Mouse (Mus musculus) gastrocnemius, postnatal 10 days (tissue): ENCODE results near the gene Pds5b. TPM values are rescaled to one million over a fixed set of nuclear protein-coding genes. Genes with fewer than 3 reads are reported as not detected.
"Not testable (repeated sequence)": the region's sequence is repeated elsewhere in the genome, so short reads cannot be mapped to it uniquely, and the experiment has no call there.

ENCODE experiments used
- DNase-seq: peaks from one replicate; pipeline ENCODE4 v3.0.0; 2021; ENCODE audit warnings: mixed read lengths
- total RNA-seq, 2 experiments: library from RNA; stranded (reverse); gene quantifications; 2 replicates each; pipeline ENCODE4 v1.2.3; 2021

The Pds5b gene
- total RNA-seq, 2 experiments from 2014 or later = 23.6 to 31.9 TPM

DNA sequence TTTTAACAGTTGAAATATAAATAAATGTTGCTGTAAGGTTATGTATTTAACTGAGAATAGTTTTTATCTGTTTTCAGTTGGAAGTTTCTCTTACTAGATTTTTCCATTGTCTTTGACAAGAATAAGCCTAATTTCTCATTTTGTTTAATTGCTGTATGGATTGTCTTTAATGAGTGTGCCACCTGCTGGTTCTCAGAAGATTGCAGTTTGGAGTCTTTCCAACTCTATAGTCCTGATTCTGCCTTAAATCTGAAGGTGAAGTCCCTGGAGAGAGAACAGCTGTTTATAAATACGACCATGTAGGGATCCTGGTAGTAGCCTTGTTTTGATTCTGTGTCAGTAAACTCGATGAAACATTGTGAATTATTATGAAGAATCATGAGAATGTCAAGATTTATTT, 29.2 kb downstream of the Pds5b start:
- DNase-seq = no peak

DNA sequence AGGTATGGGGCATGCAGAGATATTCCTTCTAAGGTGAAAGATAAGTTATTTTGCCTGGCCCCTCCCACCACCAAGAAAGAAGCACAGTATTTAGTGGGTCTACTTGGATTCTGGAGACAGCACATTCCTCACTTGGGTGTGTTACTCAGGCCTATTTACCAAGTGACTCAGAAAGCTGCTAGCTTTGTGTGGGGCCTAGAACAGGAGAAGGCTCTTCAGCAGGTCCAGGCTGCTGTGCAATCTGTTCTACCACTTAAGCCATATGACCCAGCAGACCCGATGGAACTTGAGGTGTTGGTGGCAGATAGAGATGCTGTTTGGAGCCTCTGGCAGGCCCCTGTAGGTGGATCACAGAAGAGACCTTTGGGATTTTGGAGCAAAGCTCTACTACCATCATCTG, 33.1 kb downstream of the Pds5b start:
- DNase-seq = not testable (repeated sequence)

DNA sequence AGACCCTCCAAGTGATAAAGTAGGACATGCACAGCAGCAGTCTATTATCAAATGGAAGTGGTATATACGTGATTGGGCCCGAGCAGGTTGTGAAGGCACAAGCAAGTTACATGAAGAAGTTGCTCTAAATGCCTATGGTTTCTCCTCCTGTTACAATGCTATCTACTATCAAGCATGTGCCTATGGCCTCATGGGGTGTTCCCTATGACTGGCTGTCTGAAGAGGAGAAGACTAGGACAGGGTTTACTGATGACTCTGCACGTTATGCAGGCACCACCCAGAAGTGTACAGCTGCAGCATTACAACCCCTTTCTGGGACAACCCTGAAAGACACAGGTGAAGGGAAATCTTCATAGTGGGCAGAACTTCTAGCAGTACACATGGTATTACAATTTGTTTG, 33.6 kb downstream of the Pds5b start:
- not testable (repeated sequence) for DNase-seq

DNA sequence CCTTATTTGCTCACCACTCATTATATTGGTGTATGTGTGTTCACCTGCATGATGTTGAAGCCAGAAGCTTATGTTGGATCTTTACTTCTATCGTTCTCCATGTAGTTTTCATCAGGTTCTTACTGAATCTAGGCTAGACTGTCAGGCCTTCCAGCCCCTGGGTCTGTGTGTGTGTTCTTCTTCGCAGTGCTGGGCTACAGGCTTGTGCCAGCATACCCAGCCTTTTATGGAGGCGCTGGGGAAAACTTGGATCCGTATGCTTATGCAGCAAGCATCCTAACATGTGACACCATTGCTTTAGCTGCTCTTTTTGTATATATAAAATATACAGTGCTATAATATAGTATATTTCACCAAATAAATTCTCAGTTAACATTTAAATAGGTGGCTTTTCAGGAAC, 38.0 kb downstream of the Pds5b start:
- no peak for DNase-seq

DNA sequence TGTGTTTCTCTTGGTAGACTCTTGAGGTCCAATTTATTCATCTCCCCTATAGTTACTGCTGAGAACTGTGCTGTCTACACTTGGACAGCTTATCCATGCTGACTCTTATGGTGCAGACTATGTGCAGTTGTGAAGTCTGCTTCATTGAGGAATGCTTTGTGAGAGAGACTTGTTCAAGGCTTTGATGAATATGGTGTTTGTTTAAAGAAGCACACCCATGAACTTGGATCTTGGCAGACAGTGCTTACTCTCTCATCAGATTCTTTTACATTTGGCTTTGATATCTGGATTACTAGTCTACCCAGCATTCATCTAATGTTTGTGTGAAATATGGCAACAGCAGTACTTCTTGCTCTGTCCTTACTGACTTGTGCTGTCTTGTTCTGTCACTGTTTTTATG, 39.9 kb downstream of the Pds5b start:
- no peak for DNase-seq

DNA sequence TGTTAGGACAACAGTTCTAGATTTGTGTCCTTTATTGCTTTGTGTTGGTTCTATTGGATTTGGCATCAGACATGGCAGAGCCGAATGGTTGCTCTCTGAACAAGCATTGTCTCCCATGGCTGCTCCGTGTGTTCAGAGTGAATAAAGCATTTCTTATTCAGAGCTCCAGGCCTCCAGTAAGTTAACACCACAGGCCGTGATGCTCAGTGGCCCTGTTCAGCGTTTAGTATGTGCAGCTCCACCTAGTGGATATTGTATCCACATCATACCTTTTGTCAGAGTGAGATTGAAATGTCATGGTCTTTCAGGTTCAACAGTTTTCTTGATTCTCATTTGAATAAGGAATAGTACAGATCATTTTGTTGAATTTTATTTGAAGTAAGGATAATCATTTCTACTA, 44.2 kb downstream of the Pds5b start:
- no peak for DNase-seq

DNA sequence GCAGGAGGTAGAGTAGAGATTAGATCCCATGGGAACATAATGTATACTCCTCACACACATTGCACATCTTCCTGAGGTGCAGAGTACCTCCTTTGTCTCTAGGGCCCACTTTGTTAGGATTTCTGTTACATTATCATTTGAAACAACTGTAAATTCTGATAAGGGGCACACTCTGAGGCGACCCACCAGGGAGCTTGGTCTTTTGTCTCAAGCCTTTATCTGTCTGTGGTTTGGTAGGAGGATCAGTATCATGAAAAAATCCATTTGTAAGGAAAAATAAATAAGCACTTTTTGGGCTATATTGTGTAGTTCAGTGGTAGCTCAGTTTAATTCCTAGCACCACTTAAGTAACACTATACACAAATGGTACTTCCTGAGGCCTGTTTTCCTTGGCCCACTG, 51.1 kb downstream of the Pds5b start:
- no peak for DNase-seq

DNA sequence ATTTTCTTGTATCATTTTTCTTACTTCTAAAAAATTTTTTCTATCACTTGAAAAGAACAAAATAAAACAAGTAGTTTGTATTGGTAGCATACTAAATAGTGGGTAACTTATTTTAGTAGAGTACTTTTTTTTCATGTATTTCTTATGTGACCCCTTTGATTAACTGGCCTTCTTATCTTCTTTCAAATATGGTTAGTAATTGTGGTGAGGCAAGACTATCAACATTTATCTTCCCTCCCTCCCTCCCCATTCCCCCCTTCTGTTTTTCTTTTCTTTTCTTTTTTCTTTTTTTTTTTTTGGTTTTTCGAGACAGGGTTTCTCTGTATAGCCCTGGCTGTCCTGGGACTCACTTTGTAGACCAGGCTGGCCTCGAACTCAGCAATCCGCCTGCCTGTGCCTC, 63.5 kb downstream of the Pds5b start:
- DNase-seq = not testable (repeated sequence)

DNA sequence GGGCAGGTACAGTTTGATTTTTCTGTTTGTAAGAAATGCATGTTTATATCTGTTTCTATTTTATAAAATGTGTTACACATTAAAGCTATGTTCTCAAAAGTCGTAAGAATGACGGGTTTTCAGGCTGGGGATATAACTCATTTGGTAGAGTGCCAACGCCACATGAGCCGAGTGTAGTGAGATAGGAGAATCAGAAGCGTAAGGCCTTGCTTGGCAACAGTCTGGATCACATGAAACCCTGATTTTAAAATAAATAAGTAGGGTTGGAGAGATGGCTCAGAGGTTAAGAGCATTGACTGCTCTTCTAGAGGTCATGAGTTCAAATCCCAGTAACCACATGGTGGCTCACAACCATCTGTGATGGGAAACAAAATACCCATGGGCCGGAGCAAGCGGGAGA, 65.8 kb downstream of the Pds5b start:
- no peak for DNase-seq

DNA sequence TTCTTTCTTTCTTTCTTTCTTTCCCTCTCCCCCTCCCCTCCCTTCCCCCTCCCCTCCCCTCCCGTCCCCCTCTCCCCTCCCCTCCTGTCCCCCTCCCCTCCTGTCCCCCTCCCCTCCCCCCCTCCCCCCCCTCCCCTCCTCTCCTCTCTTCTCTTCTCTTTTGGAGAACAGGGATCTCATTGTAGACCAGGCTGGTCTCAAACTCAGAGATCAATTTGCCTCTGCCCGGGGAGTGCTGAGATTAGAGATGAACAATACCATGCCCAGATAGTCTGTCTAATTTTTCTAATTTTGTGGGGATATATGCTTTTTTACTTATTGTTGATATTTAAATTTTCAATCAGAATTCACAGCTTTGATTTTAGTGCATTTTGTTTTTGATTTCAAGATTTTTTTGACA, 67.1 kb downstream of the Pds5b start:
- DNase-seq = no peak

DNA sequence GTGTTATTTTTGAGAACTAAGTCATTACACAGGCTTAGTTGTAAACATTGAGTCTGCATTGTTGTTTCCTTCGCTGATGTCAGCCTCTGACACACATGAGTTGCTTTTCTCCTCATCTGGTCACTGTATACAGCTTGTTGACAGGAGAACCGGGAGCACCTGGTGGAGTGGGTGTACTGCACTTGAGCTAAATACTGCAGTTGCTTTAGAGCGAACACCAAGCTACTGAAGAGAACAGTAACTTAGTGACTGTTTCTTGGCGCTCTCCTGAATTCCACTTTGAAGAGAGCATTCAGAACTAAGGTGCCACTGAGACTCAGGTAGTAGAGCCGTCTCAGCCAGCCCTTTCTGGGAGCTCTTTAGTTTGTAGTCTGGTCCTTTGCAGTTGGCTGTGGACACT, 83.1 kb downstream of the Pds5b start:
- DNase-seq = no peak

DNA sequence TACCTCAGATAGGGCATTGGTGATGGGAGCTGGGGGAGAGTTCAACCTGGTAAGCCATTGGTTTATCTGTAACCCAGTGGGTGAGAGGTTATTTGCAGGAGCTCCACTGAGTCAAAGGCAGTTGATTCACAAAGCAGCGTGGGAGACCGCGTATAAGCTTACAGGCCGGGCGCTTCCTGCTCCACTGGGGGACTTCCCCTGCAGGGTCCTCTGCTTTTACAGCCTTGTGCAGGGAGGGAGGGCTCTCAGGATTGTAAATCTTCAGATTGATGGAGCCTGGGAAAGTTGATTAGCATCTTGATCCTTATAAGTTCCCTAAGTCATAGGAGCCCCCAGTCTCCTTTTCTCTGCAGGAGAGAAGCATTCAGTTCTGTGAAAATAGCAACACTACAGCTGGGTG, 98.9 kb downstream of the Pds5b start:
- DNase-seq = no peak

DNA sequence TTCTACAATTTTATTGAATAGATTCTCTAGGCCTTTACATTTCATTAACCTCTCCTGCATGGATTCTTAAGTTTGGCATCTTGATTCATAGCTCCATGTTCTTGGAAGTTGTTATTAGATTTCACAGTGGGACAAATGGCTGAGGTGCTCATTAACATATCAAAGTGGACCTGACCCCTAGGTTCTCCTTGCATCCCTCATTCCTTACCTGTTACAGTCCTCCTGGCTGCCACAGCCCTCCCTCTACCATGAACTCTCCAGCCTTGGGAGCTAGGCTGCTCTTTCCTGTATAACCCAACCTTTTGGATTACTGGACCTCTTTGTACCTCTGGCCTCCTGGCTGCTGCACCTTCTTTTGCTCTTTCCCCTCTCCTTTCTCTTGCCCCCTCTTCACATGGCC, 99.5 kb downstream of the Pds5b start:
- DNase-seq = no peak

DNA sequence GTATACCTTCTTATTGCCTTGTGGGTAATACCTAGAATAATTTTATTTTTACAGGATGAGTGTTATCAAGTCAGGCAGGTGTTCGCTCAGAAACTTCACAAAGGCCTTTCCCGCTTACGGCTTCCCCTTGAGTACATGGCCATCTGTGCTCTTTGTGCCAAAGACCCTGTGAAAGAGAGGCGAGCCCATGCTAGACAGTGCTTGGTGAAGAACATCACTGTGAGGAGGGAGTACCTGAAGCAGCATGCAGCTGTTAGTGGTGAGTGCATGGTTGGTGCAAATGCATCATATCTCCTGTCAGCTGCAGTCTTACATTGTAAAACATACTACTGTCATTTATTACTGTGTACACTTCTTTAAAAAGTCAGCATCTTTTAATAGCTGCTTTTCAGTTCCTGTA, 114.7 kb downstream of the Pds5b start:
- no peak for DNase-seq

DNA sequence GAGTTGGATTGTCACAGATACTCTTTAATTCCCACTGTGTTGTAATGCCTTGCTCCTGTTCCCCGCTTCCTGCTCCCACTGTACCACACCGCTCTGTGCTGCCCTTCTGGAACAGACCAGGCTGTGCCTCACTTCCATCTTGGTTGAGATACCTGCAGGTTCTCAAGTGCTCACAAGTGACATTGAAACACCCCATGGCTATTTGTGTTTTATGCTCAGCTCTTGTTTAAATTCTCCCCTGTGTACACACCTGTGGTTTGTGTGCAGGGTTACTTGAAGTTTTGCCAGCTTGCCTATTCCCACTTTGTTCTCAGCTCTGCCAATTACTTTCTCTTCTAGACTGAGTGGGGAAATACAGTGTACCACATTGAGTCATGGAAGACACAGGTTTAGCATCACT, 115.5 kb downstream of the Pds5b start:
- no peak for DNase-seq

DNA sequence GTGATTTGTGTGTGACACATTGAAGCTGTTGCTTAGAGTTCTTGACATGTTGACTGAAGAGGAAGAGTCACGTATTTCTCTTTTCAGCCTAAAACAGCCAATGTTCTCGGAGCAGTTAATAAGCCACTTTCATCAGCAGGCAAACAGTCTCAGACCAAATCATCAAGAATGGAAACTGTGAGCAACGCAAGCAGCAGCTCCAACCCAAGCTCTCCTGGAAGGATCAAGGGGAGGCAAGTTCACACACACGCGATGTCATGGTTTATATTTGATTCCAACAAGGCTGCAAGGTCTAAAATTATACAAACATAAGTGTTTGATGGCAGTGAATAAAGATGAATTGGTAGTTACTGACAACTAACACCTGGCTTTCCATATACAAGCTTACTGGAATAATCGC, 120.6 kb downstream of the Pds5b start:
- no peak for DNase-seq

DNA sequence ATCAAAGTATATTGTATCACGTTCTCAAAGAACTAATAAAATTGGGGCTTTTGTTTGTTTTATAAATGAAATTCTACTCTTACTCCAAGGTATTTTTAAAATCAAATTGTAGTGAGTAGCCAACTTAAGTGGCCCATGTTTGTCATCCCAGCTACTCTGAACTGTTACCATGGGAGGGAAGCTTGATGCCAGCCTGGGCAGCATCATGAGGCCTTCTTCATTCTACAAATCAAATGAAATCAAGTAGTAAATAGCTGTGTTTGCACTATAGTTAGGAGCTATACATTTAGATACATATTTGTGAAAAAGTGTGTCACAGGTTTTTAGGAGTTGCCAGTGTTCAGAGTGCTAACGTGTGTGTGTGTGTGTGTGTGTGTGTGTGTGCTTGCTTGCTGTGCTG, 126.5 kb downstream of the Pds5b start:
- DNase-seq = no peak

DNA sequence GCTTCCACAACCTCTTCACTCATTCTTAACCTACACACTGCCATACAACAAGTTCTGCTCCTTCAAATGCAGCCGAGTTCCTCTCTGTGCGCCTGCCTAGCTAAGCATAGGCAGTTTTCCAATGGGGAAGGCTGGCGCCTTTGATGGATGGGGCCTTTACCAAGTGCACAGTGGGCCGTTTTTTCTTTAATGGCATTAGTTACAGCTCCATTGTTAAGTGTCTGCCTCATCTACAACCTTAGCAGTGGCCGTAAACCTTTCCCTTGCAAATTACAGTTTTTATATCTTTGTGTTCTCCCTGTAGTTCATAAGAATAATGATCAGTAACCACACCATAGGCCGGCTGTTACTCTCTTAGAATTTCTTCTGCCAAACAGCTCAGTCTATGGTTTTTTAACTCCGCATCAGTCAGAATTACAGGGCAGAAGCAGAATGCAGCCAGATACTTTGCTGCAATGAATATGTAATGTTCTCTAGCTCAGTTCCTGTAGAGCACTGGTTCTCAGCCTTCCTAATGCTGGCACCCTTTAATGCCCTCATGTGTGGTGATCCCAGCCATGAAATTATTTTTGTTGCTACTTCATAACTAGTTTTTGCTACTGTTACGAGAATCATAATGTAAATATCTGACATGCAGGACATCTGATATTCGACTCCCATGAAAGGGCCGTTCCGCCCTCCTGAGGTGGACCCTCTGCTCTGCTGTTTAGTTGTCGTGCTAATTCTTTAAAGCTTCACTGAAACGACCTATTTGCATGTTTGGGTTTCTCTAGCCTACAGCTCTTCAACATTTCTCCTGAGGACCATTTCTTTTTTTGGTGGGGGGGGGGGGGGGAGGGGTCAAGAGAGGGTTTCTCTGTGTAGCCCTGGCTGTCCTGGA, 140.8 kb downstream of the Pds5b start:
- no peak for DNase-seq

DNA sequence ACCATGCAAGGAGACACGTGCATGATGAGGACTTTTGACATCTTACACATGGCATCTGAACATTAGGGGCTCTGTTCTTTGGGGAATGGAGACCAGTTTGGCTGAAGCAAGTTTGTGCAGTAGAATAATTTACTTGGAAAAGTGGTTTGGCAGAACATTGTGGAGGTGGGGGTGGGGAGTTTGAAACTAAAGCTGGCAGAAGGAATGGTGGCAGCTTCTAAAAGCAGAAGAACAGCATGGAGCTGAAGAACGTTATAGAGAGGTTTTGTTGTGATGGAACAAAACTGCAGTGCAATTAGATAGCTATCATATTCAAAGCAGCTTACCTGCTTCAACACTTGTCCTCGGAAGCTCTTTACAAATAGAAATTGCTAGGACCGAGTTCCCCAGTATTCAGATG, 141.9 kb downstream of the Pds5b start:
- no peak for DNase-seq

DNA sequence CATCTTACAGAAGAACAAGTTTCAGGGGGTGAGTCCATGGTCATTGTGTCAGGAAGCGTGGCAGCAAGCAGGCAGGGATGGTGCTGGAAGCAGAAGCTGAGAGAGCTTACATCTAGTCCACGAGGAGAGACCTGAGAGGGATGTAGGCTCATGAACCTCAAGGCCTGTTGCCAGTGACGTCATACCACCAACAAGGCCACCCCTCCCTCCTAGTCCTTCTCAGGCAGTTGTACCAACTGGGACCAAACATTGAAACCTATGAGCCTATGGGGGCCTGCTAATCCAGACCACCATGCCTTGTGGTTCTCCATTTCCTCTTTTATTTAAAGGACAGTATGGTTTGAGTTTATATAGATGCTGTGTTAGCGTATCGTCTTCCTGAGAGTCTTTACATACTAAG, 143.2 kb downstream of the Pds5b start:
- no peak for DNase-seq

DNA sequence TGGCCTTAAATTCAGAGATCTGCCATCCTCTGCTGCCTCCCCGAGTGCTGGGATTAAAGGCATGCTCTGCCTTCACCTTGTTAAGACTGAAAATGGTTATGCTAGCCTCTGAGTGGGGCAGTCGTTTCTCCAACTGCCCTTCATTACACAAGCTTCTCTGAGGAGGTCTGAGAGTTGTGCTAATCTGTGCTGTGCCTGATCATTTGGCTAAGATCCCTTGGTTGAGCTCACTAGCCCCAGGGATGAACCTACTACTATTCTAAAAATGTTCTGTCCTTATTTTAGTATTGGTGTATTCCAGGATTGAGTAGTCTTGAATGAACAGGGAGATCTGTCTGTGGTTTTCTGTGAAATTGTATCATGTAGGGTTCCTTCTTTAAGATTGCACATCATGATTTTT, 144.5 kb downstream of the Pds5b start:
- DNase-seq = no peak

DNA sequence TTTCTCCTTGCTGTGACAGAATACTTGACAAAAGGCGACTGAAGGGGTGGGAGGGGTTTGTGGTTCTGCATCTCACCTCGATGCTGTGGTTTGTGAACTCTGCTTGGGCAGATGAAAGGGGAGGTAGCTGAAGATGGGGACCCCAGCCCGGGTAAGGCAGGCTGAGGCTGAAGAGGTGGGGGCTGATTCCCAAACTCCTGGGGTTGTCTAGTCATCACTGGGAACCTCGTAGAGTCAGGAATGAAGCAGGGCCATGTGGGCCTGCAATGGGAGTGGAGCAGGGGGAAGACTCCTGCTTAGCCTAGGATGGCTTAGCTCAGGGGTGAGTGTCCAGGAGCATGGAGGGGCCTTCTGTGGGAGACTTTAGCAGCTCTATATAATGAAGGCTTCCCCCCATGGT, 145.3 kb downstream of the Pds5b start:
- DNase-seq = no peak

DNA sequence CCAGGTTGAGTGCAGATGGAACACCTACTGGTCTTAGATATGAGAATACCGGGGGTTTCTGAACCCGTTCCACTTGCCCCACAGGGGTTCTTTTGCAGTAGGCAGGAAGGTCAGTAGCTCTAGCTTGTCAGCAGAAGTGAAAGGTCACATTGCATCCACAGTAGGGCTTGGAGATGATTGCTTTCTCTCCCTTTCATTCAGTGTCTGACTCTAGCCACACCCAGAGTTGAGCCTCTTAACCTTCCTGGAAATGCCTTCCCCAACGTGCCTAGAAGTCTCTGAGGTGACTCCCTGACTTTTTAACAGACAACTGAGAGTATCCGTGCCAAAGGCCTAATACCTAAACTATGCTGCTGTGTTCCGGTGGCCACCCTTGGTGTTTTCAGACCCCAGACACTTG, 146.0 kb downstream of the Pds5b start:
- no peak for DNase-seq

DNA sequence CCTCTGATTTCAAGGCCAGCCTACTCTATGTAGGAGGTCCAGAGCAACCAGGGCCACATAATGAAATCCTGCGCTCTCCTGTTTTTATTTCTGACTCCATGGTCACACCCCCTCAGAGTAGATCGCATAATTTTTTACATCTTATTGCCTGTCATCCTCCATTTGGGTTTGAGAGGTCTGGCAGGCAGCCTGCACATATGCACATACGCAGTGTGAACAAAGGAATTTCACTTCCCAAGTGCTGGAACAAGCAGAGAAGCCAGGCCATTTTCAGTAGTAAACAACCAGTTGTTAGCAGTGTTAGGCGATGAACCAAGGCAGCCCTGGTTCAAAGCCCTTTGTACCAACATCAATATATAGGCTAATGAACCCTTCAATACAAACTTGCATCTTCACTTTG, 147.6 kb downstream of the Pds5b start:
- DNase-seq = no peak

DNA sequence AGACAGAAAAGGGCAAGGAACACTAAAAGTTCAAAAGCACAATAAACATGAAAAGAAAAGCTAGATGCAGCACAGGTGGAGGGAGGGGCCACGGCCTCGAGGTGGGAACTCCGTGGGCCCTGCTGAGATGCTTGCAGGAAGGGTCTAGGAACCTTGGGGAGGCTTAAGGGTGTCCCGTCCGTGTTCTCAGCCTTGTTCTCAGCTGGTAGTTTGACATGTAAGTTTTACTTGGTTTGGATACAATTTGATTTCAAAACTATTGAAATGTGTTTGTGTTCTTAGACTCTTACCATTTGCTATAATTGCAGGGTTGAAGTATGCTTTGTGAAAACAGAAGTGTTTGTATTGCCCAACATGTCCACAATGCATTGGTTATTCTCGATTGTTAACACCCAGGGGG, 149.2 kb downstream of the Pds5b start:
- DNase-seq = no peak
